Mouse (Mus musculus): Measurements from ENCODE around the gene Retsat. TPM values are rescaled to one million over a fixed set of nuclear protein-coding genes. Genes with fewer than 3 reads are reported as not detected.
A peak's percentile ranks its signal among the peaks of the same experiment; 100 is the strongest.

Retsat gene
- polyA plus RNA-seq, 1 experiment, result 173 TPM

DNA sequence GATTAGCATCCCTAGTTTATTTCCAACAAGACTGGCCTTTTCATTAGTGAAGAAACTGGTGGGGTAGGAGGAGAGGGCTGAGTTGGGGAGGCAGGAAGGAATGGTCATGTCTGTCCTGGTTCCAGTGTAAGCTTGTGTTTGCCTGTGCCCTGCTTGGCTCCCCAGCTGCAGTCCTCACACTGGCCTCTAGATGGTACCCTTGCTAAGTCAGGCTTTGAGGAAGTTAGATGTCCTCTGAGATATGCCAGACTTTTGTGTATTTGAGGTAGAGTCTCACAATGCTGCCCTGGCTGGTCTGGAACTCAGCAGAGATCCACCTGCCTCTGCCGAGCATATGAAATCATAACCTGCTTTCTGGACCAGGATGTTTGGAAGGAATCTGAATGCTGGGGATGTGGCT, 3.5 kb downstream of the Retsat start:
- Histone ChIP-seq H3K4me3 (ENCODE audit: insufficient read depth, low read depth, low read length) (no peak overlapping the region), H3K4me1 (ENCODE audit: control insufficient read depth, insufficient read depth, insufficient read length, low read length) (no peaks in the 10 kb centered on the region), H3K27ac (replicated peaks; ENCODE audit: low read depth, low read length) (no peak overlapping the region)

GRCm38 (mm10) chr6:72604066-72604465, 5.8 kb downstream of the Retsat start:
- Histone ChIP-seq H3K27ac (replicated peaks; ENCODE audit: low read depth, low read length) (no peak overlapping the region), H3K4me3 (ENCODE audit: insufficient read depth, low read depth, low read length) (no peak overlapping the region)

DNA sequence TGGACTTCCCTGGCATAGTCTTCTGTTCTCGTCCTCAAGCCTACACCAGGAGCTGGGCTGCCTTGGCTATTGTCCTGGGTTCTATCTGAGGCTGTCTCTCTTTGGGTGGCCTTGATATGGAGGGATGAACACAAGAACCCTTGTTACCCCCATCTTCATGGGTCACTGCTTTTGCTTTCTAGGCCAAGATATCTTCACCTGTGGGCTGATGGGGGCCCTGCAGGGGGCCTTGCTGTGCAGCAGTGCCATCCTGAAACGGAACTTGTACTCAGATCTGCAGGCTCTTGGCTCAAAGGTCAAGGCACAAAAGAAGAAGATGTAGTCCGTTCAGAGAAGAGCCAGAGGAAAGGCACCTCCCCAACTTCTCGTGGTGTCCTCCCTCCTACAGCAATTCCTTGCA, 8.8 kb downstream of the Retsat start:
- Histone ChIP-seq H3K4me3 (ENCODE audit: insufficient read depth, low read depth, low read length) (no peak overlapping the region), H3K27ac (replicated peaks; ENCODE audit: low read depth, low read length) (no peak overlapping the region), H3K4me1 (ENCODE audit: control insufficient read depth, insufficient read depth, insufficient read length, low read length) (no peaks in the 10 kb centered on the region)

More at GRCm38 (mm10) chr6:72604066-72604465, 5.8 kb downstream of the Retsat start:
- no peaks in the 10 kb centered on the region for H3K4me1 ChIP-seq (ENCODE audit: control insufficient read depth, insufficient read depth, insufficient read length, low read length)

GRCm38 (mm10) chr6:72607676-72608075, 9.4 kb downstream of the Retsat start:
- Histone ChIP-seq H3K4me3 (ENCODE audit: insufficient read depth, low read depth, low read length) (no peak overlapping the region), H3K27ac (replicated peaks; ENCODE audit: low read depth, low read length) (no peak overlapping the region), H3K4me1 (ENCODE audit: control insufficient read depth, insufficient read depth, insufficient read length, low read length) (no peaks in the 10 kb centered on the region)

GRCm38 (mm10) chr6:72608662-72609184, 10.4 kb downstream of the Retsat start:
- H3K27ac ChIP-seq (replicated peaks; ENCODE audit: low read depth, low read length), result no peak overlapping the region
- no peak overlapping the region for H3K4me3 ChIP-seq (ENCODE audit: insufficient read depth, low read depth, low read length)
- no peaks in the 10 kb centered on the region for H3K4me1 ChIP-seq (ENCODE audit: control insufficient read depth, insufficient read depth, insufficient read length, low read length)

DNA sequence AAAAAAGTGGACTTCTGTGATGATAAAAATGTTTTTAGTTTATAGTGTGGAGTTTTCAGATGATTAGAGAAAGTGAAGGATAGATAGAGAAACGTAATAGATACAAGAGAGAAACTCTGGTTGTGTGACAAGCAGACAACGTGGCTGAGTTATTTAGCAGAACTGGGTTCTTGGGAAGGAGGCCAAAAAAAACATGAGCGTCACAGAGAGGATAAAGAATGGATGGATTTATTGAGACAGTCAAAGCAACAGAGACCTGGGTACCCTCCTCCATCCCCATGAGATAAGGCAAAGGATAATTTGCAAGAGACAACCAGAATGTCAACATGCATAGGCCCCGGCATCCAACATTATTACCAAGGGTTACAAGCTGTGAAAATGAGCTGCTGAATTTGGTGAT, 12.0 kb downstream of the Retsat start:
- no peak overlapping the region for H3K4me3 ChIP-seq (ENCODE audit: insufficient read depth, low read depth, low read length)
- no peak overlapping the region for H3K27ac ChIP-seq (replicated peaks; ENCODE audit: low read depth, low read length)

DNA sequence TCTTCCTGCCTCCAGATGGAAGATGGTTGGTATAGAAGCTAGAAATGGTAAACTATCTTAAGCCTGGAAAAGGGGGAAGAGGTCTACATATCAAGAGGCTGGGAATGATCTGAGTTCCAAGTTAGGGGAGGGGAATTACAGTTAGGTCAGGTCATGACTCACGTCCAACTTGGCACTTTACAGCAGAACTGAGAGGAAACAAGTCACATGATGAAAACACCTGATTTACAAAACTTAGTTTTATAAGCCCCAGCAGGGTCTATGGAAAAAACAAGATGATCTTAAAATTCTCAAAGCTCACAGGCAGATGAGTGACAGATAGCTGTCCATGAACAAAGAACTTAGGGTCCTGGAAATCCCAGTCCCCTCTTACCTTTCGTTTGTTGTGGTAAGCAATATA, 16.9 kb downstream of the Retsat start:
- Histone ChIP-seq H3K4me3 (ENCODE audit: insufficient read depth, low read depth, low read length) (peak overlapping the region; percentile 79), H3K4me1 (ENCODE audit: control insufficient read depth, insufficient read depth, insufficient read length, low read length) (peaks cover 5% of the 10 kb centered on the region), H3K27ac (replicated peaks; ENCODE audit: low read depth, low read length) (peak overlapping the region; percentile 49)

More for the DNA sequence above, 12.0 kb downstream of the Retsat start:
- peaks cover 2% of the 10 kb centered on the region; the same call in 1 of the 2 replicates for H3K4me1 ChIP-seq (ENCODE audit: control insufficient read depth, insufficient read depth, insufficient read length, low read length)

GRCm38 (mm10) chr6:72615561-72616375, 17.5 kb downstream of the Retsat start:
- Histone ChIP-seq H3K4me1 (ENCODE audit: control insufficient read depth, insufficient read depth, insufficient read length, low read length) (peaks cover 5% of the 10 kb centered on the region), H3K4me3 (ENCODE audit: insufficient read depth, low read depth, low read length) (peak overlapping the region; percentile 79), H3K27ac (replicated peaks; ENCODE audit: low read depth, low read length) (peak overlapping the region; percentile 49)

DNA sequence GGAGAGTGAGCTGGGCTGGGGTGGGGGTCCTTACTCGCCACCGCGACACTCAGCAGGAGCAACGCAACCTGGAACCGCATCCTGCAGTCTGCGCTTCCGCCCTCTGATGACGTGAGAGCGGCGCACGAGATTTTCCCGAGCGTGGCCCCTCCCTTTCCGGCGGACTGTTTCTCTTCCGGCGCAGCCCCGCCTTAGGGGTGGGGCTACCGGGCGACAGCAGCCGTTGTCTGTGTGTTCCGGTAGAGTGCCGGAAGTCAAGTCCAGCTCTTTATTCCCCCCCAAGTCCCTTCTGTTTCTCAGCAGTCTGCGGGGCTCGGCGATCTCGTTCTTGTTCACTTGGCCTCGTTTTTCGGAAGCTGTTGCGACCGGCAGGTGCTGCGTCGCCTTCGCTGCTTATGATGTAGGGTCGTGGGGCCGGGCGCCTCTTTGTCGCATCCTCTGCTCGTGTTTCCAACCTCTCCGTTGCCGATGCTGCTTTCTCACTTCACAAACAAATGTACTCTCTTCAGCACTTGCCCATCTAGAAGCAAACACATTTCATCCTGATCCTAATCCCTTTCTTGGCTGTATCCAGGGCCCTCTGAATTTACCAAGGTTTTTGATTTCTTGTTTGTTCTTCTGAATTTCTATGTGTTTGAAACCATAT, 18.5 kb downstream of the Retsat start, which contains the start of gene Tgoln1:
TSS of gene Tgoln1 (minus strand) at position 358 of the 646 bp plus-strand sequence.
- peak within 1 kb of the TSS; percentile 90 for H3K4me3 ChIP-seq (ENCODE audit: insufficient read depth, low read depth, low read length)
- peaks cover 5% of the 10 kb centered on the region for H3K4me1 ChIP-seq (ENCODE audit: control insufficient read depth, insufficient read depth, insufficient read length, low read length)
- H3K27ac ChIP-seq (replicated peaks; ENCODE audit: low read depth, low read length), result peak within 1 kb of the TSS; percentile 90

DNA sequence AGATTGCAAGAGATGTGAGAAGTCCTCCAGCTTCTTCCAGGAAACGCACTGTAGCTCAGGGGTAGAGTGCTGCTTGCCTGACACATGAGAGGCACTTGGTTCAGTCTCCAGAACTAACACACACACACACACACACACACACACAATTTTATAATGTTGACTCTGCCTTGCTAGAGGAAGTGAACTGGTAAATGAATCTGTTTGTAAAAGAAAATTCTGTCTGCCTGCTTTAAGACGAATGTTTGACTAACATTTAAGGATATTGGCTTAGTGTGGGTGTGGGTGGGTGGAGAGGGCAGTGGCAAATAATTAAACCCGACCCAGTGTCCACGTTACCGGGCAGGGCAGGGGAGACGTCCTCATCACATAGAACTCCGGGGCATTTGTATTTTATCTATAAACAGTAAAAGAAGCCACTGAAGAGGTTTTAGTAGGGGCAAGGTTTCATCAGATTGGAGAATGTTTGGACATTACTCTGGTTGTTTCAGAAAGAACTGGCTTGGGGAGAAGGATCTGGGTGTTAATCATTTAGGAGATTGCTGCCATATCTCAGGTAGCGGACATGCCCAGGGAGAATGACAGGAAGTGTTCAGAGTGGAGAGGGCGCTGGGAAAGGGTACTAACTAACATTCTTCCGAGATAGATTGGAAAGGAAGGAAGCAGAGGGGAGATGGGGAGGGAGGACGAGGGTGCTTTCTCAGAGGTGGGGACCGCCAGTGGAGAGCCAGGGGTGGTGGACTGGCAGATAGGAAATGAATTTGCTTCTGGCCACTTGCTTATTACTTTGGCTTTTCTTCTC, 21.7 kb downstream of the Retsat start:
- H3K4me3 ChIP-seq (ENCODE audit: insufficient read depth, low read depth, low read length), result no peak overlapping the region
- peaks cover 6% of the 10 kb centered on the region for H3K4me1 ChIP-seq (ENCODE audit: control insufficient read depth, insufficient read depth, insufficient read length, low read length)
- 0 out of 2 replicates have a peak overlapping the region, but pooled peaks have one; percentile 15 for H3K27ac ChIP-seq (replicated peaks; ENCODE audit: low read depth, low read length)

GRCm38 (mm10) chr6:72620920-72621319, 22.6 kb downstream of the Retsat start:
- H3K4me1 ChIP-seq (ENCODE audit: control insufficient read depth, insufficient read depth, insufficient read length, low read length), result peaks cover 6% of the 10 kb centered on the region
- H3K27ac ChIP-seq (replicated peaks; ENCODE audit: low read depth, low read length), result no peak overlapping the region
- no peak overlapping the region for H3K4me3 ChIP-seq (ENCODE audit: insufficient read depth, low read depth, low read length)

- Histone ChIP-seq H3K27ac (replicated peaks; ENCODE audit: low read depth, low read length) (no peak overlapping the region), H3K4me1 (ENCODE audit: control insufficient read depth, insufficient read depth, insufficient read length, low read length) (peaks cover 3% of the 10 kb centered on the region; the same call in 1 of the 2 replicates), H3K4me3 (ENCODE audit: insufficient read depth, low read depth, low read length) (no peak overlapping the region)
Observed at GRCm38 (mm10) chr6:72622917-72623316, 24.6 kb downstream of the Retsat start.

DNA sequence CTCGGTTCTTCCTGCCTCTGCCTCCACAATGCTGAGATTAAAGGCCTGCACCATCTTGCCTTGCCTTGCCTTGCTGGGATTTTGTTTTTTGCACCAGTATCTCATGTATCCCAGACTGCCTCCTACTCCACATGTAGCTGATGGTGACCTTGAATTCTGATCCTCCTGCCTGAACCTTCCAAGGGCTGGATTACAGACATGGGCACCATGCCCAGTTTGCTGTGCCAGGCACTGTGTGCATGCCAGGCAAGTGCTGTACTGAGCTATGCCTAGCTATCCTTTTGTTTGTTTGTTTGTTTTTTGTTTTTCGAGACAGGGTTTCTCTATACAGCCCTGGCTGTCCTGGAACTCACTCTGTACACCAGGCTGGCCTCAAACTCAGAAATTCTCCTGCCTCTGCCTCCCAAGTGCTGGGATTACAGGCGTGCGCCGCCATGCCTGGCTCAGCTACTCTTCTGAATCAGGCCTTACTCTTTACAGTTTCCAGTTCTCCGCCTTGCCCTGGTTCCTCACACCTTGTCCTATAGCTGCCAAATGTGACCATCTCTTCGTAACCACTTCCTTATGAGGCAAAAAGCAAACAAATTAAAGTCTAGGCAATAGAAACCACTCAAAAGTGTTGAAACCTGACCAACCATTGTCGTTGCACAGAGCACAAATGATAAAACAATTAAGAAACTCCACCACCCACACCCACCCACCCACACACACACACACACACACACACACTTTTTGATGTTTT, 25.6 kb downstream of the Retsat start:
- H3K4me3 ChIP-seq (ENCODE audit: insufficient read depth, low read depth, low read length), result no peak overlapping the region
- peaks cover 3% of the 10 kb centered on the region; the same call in 1 of the 2 replicates for H3K4me1 ChIP-seq (ENCODE audit: control insufficient read depth, insufficient read depth, insufficient read length, low read length)
- no peak overlapping the region for H3K27ac ChIP-seq (replicated peaks; ENCODE audit: low read depth, low read length)

- Histone ChIP-seq H3K4me1 (ENCODE audit: control insufficient read depth, insufficient read depth, insufficient read length, low read length) (peaks cover 3% of the 10 kb centered on the region; the same call in 1 of the 2 replicates), H3K27ac (replicated peaks; ENCODE audit: low read depth, low read length) (no peak overlapping the region), H3K4me3 (ENCODE audit: insufficient read depth, low read depth, low read length) (no peak overlapping the region)
Observed at GRCm38 (mm10) chr6:72626391-72626790, 28.1 kb downstream of the Retsat start.
